Mouse (Mus musculus) ovary, postnatal 10 days (tissue): ENCODE measurements at regions not wholly inside any gene's neighbourhood (a gene's known extent, or its start where the extent isn't known, plus 50 kb on each side); places are given as distances from the start of the nearest gene placed in this dataset.

ENCODE experiments used
- DNase-seq: peaks from one replicate; pipeline ENCODE4 v3.0.0; 2022; ENCODE audit warnings: low spot score

GRCm38 (mm10) chr2:117819701-117820225 lies 291.9 kb upstream of the Thbs1 start:
- DNase-seq: no peak

DNA sequence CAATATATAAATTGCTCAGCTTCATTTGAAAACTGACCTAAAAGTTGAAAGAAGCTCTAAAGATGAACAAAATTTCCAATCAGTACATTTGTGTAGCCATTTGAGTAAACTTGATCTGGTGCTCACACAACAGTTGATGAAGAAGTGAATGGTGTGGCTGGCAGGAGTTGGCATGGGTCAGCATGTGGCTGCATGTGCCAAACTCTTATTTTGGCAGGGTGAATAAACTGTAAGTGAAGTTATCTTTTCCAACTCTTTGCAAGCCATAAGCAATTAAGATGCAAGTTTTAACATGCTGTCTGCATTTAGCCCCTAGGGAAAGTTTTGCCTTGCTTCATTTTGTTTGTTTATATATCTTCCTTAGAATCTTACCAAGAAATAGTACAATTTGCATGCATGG lies 291.0 kb upstream of the Thbs1 start:
- DNase-seq: no peak

DNA sequence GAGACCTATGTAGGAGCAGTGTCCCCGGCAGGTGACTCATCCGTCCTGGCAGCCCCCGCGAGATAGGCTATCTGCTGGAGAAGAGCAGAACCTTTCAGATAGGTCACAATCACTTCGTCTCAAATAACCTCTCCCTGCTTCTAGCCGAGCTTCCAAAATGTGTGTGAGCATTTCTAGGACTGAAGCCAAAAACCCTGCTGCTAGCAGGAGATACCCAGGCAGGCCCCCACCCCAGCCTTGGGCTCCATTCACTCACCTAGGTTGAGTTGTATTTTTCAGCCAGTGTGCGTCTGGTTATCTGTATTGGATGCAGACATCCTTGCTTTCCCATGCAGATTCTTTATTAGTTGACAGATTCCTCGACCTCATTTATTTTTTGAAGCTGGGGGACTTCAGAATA lies 286.6 kb upstream of the Thbs1 start:
- DNase-seq: no peak

GRCm38 (mm10) chr2:117827278-117827677 lies 284.4 kb upstream of the Thbs1 start:
- no peak for DNase-seq

- no peak for DNase-seq
Measured at GRCm38 (mm10) chr2:117838387-117838786, 273.3 kb upstream of the Thbs1 start.

DNA sequence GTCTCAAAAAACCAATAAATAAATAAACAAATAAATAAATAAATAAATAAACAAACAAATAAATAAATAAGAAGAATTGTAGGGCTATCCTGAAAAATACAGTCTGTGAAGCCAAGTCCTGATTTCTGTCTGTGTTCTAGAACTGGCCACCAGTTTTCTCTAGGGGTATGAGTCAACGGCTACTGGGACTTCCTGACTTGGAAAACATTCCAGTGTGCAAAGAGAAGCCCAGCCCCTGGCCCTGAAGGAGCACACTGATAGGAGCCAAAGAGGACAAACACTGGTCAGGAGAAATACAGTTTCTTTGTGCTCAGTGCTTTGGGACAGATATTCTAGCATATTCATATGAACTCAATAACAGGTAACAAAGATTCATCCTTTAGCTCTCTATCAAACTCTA lies 271.3 kb upstream of the Thbs1 start:
- no peak for DNase-seq

DNA sequence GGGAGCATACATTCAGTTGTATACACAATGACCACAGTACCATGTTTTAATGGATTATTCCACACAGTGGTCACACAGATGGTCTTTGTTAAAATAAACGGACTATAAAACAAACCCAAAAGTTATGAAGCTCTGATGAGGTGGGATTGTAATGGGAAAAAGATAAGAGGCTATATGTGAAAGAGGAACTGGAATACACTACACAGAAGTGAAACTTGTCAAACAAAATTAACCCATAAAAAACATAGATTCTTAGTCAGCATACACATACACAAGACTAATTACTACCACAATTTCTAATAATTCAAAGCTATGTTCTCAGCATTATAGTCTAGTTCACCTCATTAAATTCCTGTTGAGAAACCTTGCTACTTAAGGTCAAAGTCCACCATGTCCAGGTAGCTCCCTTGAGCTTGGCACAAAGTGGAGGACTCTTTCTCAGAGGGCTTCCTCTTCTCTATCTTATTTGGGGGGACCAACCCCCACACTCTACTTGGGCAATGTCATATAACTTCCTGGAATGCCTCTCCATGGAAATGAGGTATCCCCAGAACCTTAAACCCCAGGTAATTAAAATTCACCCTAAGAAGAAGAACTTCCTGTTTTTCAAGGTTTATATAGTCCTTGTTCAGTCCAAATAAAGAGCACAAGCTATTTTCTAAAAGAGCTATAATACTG lies 269.2 kb upstream of the Thbs1 start:
- no peak for DNase-seq

- no peak for DNase-seq
Measured at GRCm38 (mm10) chr2:117852442-117852841, 259.2 kb upstream of the Thbs1 start.

GRCm38 (mm10) chr2:117862301-117862700 lies 249.4 kb upstream of the Thbs1 start:
- no peak for DNase-seq

GRCm38 (mm10) chr2:117865119-117865518 lies 246.6 kb upstream of the Thbs1 start:
- no peak for DNase-seq

GRCm38 (mm10) chr2:117866946-117867345 lies 244.7 kb upstream of the Thbs1 start:
- DNase-seq: no peak

- no peak for DNase-seq
Measured at GRCm38 (mm10) chr2:117867409-117867808, 244.3 kb upstream of the Thbs1 start.

DNA sequence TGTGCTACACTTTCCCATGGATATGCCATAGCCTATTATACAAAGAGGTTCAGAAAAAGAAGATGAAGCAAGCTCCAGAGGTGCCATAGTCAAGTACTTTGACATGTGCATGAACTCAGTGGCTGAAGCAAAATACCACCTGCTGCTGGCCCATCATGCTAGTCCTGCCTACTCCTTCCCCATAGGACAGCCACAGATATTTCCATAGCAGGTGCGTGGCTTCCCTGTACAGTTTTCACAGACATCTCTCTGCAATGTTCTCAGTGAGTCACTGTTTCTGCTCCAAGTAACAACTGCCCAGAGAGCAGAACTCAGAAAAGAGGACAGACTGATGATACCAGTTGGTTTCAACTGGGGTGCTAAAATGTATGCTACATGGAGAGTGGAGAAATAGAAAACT lies 242.8 kb upstream of the Thbs1 start:
- no peak for DNase-seq

DNA sequence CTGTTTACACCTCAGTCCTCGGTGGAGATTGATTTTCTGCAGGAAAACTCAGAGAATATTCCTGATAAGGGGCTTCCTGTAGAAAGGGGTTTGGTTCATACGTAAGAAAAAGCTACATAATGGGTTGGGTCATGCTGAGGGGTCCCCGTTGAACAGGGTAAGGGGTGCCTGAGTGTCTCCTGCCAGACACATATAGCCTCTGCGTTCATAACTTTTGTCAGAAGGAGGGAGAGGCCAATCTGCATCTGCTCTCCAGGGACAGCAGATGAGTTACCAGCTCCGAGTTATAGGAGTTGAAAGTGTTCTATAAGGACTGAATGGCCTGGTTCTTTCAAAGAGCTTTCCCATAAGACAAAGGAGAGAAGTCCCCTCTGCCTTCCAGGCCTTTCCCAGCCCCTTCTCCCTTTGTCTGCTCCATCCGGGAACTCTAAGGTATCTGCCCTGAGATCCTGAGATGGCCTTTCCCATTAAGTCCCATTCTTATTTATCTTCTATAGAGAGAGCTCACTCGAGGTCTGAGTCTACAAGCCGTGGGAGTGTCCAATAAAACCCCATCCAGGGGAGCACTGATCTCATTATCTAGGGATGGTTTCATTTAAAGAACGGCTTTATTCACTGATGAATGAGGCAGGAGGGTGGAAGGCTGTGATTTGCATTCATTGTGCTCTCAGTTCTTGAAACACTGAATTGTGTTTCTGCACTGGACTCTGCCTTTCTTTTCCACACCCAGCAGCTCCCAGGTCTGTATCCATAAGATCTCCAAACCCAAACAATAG lies 240.0 kb upstream of the Thbs1 start:
- no peak for DNase-seq

DNA sequence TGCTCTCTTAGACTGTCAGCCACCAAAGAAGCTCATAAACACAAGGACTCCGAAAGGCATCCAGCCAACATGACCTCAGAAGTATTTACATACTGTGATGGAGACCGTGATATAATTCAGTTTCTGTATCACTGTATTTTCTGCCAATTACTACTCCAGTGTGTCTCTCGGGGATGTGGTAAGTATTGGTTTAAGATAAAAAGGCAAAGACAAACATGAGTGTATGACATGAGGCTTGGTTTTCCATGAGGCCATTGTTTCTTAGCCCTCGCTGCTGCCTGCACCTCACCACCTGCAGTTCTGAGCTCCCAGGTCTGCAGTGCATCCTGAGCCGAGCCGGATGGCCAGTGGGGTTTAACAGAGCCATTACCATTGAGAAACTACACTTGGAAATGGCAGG lies 233.9 kb upstream of the Thbs1 start:
- DNase-seq: no peak

DNA sequence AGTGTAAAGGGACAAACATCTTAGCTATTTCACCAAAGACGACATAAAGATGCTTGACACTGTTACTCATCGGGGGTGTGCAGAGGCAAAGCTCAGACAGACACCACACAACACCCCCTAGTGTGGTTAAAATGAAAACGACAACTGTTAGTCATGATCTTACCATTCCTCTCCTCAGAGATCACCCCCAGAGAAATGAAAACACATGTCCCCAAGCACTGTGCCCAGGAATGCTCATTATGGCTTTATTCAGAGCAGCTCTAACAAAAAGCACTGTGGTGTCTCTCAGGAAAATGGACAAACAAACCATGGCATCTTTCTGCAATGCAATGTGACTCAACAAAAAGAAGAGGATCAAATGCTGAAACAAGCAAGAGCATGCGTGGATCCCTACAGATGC lies 229.5 kb upstream of the Thbs1 start:
- no peak for DNase-seq

GRCm38 (mm10) chr2:117882890-117883289 lies 228.8 kb upstream of the Thbs1 start:
- no peak for DNase-seq

GRCm38 (mm10) chr2:117886516-117886915 lies 225.2 kb upstream of the Thbs1 start:
- no peak for DNase-seq

DNA sequence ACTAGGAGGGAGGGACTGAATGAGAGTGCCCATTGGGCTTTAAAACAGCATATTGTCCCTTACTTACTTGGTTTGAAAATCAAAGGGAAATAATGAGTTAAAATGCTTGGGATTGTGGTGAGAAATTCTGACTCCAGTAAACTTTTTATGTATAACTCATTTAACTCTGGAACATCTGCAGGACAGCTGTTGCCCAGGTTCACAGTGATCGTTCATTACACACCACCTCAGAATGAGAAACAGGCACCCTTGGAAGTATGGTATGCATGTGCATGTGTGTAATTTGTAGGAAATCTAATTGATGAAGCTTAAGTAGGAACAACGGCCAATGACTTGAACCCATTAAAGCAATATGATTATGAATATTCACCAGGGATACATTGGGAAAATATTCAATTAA lies 210.4 kb upstream of the Thbs1 start:
- no peak for DNase-seq

DNA sequence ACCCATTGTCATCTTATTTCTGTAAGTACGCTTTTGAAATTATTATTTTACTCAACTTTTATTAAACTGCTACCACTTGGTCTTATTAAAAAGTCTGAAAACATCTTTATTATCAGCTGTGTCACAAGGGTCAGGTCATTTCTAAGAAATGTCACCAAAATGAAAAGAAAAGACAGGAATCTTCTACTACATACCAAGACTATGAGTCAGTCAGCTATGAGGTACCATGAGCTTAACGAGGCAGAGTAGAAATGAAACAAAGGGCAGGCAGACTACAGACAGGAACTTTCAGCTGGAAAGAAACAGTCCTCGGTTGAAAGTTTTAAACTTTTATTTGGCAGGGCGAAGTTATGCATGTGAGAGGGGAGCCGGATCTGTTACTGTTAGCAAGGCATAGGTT lies 208.8 kb upstream of the Thbs1 start:
- no peak for DNase-seq

- no peak for DNase-seq
Measured at GRCm38 (mm10) chr2:117903705-117904104, 208.0 kb upstream of the Thbs1 start.

DNA sequence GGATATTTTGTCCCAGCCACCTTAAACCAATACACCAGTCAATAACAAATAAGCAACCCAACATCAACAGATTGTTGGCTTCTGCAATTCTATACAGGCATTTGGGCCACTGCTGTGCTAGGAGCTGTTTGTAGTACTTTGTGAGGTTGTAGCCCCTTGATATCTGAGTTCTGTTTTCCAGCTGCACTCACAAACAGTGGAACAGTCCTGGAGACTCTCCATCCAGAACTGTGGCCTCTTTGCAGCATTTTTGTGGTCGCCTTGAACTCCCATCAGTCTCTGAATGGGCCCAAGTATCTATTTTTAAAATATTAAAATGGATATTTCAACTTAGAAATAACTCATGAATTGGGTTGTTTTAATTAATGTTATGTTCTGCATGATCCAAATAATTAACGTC lies 205.2 kb upstream of the Thbs1 start:
- DNase-seq: no peak

- no peak for DNase-seq
Measured at GRCm38 (mm10) chr2:117910781-117911180, 200.9 kb upstream of the Thbs1 start.

GRCm38 (mm10) chr2:117912722-117913121 lies 199.0 kb upstream of the Thbs1 start:
- DNase-seq: no peak
